Mouse (Mus musculus) induced T-regulatory cell, adult 2 months (primary cell): ENCODE data around the gene Cd300e.

ENCODE experiments used
- DNase-seq: peaks from one replicate; pipeline ENCODE4 v3.0.0-alpha.2; 2012; ENCODE audit warnings: low read depth

The Cd300e gene

DNA sequence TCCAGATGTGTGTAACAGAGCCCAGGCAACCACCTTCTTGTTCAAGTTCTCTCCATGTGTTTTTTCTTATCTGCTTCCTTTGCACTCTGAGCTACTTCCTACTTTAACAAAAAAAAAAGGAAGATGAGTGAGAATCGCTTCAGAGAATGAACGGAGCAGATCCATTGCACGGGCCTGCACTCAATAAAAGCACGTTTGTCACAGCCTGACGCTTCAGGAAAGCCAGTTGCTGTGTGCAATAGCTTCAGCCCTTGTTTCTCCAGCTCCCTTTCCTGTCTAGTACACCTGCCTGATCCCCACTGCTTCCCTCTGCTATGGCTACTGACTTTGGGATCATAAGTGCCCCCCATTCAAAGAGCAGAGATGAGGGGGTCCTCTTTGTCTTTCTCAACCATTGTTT is at the start of gene Cd300e:
TSS of gene Cd300e (minus strand) at position 101 of the 400 bp plus-strand sequence.
- DNase-seq = no peak

DNA sequence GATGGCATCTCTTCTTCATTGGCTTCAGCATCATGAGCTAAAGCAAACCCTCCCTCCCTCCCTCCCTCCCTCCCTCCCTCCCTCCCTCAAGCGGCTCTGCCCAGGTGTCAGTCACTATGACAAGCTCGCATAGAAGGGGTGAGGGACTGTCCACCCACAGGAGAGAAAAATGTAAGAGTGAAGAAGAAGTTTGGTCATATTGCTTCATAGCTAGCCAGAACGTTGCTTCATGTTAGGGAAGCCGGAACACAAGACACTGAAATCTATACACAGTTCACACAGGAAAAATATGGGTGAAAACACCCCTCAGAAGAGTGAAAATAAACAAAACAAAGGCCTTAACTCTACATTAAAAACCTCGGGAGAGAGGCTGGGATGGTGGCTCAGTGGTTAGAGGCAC is 48.3 kb upstream of the Cd300e start:
- DNase-seq = no peak

DNA sequence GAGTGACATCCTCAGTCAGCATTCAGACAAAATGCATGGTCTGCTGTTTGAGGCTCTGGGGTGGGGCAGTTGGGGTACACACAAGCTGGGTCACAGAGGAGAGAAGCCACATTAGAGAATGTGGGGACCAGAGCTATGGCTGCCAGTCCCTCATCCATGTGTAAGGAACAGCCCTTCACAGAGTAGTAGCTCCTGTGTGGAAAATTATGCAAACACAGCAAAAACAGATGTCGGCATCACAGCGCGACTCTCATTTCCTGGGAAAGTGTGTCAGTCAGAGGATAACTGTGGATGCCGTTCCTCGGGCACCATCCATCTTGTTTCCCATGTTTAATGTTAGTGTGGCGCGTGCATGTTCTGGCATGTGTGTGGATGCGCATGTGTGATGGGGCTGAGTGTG is 46.2 kb upstream of the Cd300e start:
- no peak for DNase-seq

DNA sequence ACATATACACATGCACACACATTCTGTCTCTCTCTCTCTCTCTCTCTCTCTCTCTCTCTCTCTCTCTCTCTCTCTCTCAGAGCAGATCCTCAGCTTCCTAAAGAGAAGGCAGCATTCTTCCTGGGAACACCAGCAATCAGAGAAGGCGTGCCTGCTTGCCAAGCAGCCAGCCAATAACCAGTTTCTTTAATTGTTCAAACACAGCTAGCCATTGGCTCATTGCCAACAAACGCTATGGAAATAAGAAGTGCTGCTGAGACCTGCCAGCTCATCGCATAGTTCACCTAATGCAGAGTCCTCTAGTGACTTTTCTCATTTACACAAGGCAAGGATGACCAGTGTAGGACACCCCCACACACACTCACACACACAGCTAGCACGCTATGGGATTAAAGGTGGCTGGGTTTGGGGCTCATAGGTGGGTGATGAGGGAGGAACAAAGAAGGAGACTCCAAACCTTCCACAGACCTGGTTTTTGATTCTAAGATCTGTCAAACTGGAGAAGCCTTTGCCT is 45.5 kb upstream of the Cd300e start:
- DNase-seq = no peak

DNA sequence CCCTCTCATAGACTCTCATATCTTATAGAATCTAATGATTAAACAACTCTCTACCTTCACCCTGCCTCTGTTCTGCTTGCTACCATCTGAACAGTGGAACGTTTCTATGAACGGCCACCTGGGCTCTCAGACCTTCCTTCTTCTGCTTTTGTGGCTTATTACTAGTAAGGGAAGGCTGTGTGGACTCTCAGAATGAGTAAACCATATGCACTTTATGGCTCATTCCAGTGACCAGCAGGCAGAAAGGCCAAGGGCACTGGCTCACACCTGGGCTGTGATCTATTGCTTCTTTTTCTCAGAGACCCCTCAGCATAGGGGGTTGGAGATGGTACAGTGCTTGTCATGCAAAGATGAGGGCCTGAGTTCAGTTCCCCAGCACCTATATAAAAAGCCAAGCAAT is 44.7 kb upstream of the Cd300e start:
- no peak for DNase-seq

DNA sequence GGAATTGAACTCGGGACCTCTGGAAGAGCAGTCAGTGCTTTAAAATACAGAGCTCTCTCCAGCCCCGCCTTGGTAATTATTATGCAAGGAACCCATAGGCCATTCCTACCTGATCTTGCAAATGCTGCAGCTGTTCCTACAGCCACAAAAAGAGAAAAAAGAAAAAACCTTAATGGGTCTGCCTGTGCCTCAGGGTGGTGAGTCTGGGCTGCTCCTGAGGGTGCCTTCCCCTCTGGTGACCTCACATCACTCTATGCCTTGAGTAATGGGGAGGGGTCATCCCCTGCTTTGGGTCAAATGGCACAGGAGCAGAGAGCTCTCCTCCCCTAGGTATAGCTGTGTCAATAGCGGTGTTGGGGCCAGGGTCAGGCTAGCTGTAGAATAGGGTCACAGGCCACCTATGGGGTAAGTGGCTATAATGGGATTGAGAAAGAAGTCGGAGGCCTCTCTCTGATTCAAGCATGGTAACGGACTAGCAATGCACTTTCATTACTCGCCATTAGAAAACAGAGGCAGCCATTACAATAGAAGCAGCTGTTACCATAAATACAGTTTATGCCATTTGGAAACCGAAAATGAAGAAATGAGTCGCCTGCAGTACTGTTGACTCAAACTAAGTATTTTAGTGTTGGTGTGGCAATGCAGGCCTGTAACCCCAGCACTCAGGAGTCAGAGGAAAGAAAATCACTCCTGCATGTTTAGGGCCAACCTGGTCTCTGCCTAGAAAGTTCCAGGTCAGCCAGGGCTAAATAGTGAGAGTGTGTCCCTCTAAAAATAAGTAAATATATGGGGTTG is 43.0 kb upstream of the Cd300e start:
- DNase-seq = no peak

DNA sequence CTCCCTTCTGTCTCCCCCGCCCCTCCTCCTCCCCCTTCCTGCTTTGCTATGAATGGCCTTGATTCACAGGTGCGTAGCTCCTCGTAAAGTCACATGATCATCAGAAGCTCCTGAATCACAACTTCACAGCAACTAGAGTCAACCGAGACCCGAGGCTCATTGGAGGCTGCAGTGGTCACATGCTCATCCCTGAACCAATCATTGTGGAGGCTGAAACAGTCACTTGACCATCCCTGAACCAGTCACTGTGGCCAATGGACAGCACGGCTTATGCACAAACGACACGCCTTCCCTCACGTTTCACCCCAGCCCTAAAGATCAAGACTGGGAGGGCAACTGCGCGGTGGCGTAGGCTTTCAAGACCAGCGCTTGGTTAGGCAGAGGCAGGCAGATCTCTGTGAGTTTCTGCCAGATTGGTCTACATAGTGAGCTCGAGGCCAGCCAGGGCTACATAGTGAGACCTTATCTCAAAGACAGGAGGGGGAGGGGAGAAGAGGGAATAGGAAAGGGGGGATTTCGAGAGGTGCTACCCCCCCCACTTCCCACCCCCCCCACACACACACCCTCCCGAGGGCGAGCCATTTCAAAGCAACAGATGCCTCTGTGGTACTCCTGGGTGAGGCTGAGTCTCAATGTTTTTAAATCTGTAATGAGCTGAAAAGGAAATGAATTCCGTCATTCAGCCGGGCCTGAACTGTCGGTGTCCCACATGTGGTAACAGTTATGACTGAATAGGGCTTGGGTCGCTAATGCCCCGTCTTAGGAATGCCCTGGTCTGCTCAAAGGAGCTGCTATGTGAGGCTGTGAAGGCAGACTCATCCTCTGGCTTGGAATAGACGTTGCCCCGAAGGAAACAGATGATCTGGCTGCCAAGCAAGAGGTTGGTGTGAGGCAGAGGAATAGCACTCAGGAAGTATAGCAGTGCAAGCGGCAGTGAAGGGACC is 41.8 kb upstream of the Cd300e start:
- DNase-seq = no peak

DNA sequence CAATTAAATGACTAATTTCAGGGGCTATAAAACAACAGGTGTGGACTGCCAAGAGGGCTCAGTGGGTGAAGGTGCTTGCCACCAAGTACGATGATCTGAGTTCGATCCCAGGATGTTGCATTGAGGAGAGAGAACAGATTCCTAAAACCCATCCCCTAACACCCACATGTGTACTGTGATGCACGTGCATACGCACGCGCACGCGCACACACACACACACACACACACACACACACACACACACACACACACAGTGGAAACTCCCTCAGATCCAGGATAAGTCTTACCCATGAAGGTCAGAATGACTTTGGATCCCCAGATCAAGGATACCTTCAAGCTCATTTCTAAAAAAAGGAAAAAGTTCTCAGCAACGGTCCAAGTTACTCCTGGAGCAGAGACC is 40.1 kb upstream of the Cd300e start:
- no peak for DNase-seq

DNA sequence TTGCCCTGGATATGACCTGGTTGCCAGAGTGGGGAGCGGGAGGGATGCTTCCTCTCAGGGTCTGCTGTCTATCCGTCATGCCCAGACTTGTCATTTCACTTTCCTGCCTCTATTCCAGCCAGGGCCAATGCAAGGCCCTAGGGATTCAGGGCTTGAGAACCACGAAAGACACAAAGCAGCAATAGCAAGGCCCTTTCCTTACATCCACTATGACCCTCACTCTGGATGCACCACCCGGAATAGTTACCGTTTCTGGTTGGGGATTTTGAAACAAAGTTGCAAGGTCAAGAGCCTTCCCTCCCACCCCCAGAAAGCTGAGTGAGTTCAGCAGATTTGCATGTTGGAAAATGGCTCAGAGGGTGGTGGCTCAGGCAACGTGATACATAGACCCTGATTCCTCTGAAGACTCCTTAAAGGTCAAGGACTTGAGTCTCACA is 39.7 kb upstream of the Cd300e start:
- DNase-seq = no peak

DNA sequence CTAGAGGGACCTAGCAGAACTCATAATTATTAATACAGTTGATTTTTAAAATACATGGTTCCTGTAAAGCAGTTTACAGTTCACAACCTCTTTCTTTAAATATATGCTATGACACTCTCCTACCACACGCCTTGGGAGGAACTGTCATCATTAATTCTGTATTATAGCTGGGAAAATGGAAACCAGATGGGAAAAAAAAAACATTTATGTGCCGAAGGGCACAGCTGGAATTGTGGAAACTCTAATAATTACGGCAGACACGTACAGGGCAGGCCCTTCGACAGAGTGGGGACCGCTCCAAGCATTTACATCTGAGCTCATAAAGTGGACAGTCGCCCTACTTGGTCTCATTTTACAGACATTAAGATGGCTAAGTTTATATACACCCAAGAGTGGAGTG is 38.8 kb upstream of the Cd300e start:
- no peak for DNase-seq

DNA sequence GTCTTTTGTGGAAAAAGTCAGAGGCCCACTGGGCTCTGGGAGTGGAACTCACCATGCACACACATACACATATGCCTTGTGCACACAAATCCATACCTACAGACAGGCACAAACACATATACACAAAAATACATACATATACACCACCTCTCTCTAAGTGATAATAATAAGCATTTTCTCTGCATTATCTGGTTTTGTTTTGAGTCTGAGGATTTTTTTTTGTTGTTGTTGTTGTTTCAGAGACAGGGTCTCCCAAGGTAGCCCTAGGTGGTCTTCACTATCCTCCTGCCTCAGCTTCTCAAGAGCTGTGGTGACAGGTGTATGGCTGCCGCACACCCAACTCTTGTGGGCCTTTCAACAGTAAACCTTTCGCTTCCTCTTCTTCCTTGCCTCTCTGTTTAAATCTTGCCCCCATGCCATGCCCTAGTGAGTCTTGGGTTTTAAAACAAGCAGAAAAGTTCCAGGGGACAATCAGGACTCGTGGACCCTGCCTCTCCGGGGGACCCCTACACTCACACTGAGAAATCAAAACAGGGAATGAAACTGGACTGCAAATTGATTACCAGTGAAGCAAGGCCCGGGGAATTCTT is 38.1 kb upstream of the Cd300e start:
- DNase-seq = no peak

DNA sequence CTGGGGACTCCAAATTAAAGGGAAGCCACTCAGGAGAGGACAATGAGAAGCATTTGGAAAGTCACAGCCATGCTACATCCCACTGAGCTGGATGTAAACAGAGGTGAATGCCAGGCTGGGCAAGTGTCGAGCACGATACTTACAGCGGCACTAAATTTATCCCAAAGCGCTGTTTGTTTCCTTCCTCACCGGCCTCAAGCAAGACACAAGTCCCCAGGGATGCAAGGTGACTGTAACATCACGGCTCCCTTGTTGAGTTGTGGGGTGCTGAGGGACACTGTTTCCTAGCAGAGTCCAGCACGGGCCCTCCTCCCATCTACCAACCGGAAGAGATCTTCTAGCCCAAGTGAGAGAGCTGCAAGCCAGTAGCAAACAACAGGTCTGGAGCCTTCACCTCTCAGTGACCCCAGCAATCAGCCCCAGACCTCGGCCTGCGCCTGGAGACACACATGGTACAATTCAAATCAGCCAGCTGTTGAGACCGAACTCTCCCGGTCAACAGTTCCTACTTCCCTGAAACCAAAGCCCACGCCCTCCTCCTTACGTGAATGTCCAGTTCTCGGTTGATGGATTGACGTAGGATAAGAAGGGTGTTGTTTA is 37.4 kb upstream of the Cd300e start:
- no peak for DNase-seq

DNA sequence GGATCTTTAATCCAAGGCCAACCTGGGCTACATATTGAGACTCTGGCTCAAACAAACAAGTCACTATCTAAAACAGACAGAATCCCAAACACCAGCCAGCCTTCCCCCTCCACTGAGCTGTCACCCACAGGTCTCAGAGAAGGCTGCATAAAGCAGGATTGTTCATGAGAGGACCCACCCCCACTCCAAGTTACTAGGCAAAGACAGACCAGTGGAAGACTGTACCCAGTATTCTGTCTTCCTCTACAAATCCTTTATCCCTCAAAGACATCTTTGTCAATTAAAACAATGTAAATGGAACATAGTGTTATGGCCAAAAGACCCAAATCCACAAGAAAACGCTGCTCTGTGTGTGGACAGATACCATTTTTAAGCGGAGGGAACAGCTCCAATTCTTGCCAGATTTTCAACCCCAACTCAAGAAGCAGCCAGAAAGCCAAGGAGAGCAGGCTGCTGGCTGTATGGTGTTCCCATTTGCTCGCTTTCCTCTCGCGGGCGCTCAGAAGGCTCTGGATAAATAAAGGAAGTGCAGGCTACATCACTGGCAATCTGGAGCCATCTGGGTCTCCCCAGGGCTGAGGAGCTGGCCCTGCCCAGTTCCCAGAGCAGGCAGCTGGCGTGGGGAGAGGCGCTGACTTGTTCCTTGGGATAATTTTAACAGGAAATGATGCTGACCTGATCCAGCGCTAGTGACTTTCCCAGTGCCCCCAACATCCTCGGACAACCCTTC is 36.4 kb upstream of the Cd300e start:
- no peak for DNase-seq

DNA sequence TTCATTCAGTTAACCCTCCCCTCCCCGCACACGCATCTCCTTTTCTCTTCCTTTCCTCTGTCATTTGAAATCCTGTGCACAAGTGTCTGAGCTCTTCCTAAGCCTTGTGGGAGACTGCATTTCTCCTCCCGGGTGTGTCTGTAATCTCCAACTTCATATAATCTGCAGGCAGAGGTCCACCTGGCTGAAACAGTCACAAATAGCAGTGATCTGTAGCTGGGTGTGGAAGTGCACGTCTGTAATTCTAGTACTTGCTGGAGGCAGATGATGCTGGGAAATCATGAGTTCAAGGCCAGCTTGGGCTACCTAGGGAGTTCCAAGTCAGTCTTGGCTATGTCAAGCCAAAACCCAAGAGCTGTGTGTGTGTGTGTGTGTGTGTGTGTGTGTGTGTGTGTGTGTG is 30.2 kb upstream of the Cd300e start:
- no peak for DNase-seq

DNA sequence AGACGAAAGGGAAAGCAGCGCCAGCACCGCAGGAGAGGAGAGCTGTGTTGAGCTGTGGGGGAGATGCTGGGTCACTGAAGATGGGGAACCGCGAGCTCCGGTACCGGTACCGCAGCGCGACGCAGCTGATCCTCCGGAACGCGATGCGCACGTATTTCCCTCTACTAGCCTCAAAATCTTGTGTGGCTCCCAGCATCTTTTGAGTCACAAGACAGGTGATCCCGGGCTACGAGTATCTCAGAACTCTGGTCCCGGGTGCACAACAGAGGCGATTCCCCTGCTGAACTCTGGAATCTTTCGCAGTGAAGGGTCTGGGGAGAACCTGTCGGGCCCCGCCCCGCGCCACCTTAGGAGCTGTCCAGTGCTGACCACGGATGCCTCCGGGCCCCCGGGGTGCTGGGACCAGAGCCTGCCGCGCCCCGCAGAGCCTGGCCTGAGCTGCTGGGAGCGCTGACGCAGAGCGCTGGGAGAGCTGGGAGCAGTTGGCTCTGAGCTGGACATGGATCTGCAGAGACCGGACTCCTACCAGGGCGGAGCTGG is 29.5 kb upstream of the Cd300e start, which contains the start of gene Rab37:
TSS of gene Rab37 (plus strand) at position 70 of the 540 bp plus-strand sequence.
- DNase-seq = peak; percentile 48

DNA sequence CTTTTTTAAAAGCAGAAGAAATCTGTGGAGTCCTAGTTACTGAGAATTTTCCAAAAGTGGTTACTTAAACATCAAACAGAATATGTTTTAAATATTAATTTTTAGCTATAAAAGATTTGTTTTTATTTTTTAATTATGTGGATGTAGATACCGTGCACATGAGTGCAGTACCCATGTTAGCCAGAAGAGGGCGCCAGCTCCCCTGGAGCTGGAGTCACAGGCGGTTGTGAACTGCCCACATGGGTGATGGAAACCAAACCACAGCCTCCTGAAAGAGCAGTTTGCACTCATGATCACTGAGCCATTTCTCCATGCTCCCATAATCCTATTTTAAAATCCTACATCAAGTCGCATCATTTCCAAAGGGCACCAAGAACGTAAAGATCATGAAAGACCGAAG is 27.9 kb upstream of the Cd300e start:
- DNase-seq = peak; percentile 62

DNA sequence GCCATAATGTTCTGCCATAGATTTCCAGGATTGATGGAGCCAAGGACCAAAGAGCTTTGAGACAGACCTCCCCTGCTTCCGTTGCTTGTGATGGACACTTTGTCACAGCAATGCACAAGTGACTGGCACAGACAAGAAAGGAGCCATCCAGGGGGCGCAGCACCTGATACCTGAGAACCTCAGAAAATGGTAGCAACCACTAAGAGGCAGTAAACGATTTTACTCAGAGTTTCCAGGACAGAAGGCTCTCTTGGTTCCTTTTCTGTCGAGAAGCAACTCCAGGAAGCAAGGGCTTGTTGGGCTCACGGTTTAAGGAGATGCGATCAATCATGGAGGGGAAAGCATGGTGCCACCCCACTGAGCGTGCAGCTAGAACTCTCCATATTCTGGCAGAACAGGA is 24.2 kb upstream of the Cd300e start:
- DNase-seq = no peak

DNA sequence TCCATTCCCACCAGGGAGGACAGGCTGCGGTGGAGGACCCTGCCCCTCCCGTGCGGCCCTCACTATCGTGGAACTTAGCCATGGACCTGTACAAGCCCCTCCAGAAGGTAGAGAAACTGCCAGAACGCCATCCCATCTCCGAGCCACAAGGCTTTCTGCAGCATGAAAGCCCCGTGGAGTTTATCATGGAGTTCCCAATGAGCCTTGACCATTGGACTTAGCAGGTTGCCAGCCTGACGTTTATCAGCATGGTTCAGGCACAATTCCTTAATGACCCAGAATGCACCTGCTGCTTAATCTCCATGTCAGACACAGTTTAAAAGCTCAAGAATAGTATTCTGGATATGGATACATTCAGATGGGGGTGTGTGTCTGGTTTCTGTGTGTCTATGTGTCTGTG is 23.1 kb upstream of the Cd300e start:
- DNase-seq = no peak

DNA sequence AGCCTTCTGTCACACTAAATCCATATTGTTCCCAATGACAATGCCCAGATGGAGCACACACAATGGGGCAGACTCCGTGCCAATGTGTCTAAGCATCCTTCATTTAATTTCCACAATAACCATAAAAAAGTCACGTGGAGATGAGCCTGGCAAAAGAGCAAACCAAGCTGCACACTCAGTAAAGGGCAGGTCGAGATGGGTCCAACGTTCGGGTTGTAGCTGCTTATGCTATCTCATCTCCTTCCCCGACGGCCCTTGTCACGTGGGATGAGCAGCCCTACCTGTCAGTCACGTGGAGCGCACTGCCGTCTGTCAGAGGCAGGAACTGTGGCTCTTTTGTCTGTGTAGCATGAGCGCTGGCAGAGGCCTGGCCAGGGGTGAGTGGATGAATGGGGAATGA is 22.6 kb upstream of the Cd300e start:
- DNase-seq = no peak

DNA sequence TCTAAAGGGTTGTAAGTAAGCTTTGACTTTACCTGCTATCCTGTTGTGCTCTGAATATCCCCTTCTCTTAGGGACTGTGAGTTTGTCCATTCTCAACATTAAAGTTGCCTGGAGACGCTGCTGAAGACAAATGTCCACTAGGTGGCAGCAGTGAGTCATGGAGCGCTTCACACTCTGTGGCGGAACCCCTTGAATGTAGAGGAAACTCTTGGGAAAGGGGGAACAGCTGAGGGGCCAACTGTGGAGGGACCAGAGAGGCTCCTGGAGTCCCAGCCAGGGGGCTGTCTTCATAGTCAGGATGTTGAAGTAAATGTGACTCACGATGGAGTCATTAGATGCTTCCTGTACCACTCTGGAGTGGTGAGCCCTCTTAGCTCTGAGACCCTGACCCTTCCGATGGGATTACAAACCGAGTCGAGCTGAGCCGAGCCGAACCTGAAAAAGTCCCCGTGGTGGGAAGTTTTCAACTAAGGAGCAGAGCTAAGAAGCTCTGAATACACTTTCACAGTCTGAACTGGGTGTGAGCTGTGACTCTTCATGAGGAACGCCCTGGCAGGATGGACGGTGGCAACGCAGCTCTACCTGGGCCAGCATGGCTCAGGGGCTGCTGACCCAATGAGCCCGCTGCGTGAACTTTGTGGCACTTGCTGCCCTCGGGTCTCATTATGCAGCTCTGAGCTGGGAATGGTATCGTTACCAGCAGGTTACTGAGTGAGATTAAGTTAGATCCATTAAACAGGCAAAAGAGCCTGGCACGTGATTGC is 21.6 kb upstream of the Cd300e start:
- peak; percentile 88 for DNase-seq
